Mouse (Mus musculus) bone marrow macrophage, adult 2 months (primary cell): Measurements from ENCODE around the gene Igsf21.

ENCODE experiments used
- CTCF ChIP-seq: IDR thresholded peaks from 2 replicates; pipeline ENCODE4 v1.5.1; 2012; ENCODE audit warnings: low read depth, mild to moderate bottlenecking, low read length, moderate library complexity
- POLR2A ChIP-seq: IDR thresholded peaks from 2 replicates; pipeline ENCODE4 v1.6.1; 2012; ENCODE audit warnings: mild to moderate bottlenecking, low read depth, low read length, borderline replicate concordance

GRCm38 (mm10) chr4:140138846-140139245 lies 107.7 kb downstream of the Igsf21 start:
- TF ChIP-seq CTCF = no peak
- no peak for TF ChIP-seq POLR2A
